Mouse (Mus musculus) heart, postnatal 25 days (tissue): ENCODE measurements around the gene Tmem210. TPM values are rescaled to one million over a fixed set of nuclear protein-coding genes. Genes with fewer than 3 reads are reported as not detected.

Experiments
- DNase-seq: peaks from one replicate; pipeline ENCODE4 v3.0.0; 2022; ENCODE audit warnings: low spot score
- intact Hi-C: fragments of 180-260 bp; cut with DNase I; formaldehyde crosslinking; loops from one replicate; pipeline ENCODE4 v1.15.1; 2025
- total RNA-seq, 2 experiments: library from RNA; stranded (reverse); gene quantifications; 2 replicates each; pipeline ENCODE4 v1.2.3; 2021

Gene Tmem210
- total RNA-seq, 2 experiments from 2014 or later = not detected

GRCm38 (mm10) chr2:25290816-25291130 lies 2.8 kb downstream of the Tmem210 start:
- DNase-seq = no peak
- intact Hi-C loops = loop anchor here (5.0 kb wide), 1 partner anchor 63 kb away; no protein-coding TSS in a partner anchor

GRCm38 (mm10) chr2:25291184-25292053 lies 3.5 kb downstream of the Tmem210 start:
- no peak for DNase-seq
- intact Hi-C loops = loop anchor here (2.0 to 5.0 kb wide), 2 partner anchors 13 to 64 kb away; no protein-coding TSS in a partner anchor

DNA sequence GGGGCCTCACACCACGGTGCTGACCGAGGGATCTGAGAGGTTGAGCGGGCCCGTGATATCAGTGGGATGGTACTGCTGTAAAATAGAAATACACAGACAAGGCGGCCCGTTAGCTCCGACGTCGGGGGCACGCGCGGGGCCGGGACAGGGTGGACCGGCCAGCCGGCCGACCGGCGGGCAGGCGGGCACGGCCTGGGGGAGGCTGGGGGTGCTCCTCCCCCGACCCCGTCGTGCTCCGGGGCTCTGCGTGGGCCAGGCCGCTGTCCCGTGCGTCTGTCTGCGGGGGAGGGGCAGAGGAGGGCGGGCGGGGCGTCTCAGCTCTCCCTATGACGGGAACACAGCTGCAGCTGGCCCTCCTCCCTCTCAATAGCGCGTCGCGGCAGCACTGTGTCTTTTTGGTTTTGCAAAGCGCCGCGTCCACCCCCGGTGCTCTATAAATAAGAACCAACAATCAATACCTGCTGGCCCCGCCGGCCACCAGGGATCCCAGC lies 4.2 kb downstream of the Tmem210 start:
- intact Hi-C loops = loop anchor here (2.0 to 5.0 kb wide), 2 partner anchors 13 to 65 kb away; no protein-coding TSS in a partner anchor
- DNase-seq = no peak

- intact Hi-C loops = loop anchor here (2.0 to 5.0 kb wide), 2 partner anchors 14 to 66 kb away; no protein-coding TSS in a partner anchor
- DNase-seq = peak; percentile 54
Measured at GRCm38 (mm10) chr2:25292856-25293255, 4.9 kb downstream of the Tmem210 start.

- no peak for DNase-seq
- intact Hi-C loops = loop anchor here (2.0 to 5.0 kb wide), 2 partner anchors 15 to 66 kb away; no protein-coding TSS in a partner anchor
Measured at GRCm38 (mm10) chr2:25293706-25294105, 5.8 kb downstream of the Tmem210 start.

DNA sequence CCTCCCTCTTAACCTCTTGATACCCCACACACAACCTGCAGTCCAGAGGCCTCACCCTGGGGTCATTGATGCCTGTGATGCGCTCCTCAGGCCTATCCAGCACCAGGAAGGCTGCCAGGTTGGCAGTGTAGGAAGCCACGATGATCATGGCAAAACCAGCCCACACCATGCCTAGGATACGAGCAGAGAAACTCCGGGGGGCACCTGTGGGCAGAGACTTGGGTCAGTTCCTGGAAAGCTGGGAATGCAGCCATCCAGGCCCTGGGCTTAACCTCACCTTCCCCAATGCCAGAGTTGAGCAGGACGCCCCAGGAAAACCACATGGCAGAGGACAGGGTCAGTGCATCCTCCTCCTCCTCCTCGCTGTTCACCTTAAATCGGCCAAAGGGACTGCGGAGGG lies 9.1 kb downstream of the Tmem210 start:
- DNase-seq = no peak
- intact Hi-C loops = no loop called here

DNA sequence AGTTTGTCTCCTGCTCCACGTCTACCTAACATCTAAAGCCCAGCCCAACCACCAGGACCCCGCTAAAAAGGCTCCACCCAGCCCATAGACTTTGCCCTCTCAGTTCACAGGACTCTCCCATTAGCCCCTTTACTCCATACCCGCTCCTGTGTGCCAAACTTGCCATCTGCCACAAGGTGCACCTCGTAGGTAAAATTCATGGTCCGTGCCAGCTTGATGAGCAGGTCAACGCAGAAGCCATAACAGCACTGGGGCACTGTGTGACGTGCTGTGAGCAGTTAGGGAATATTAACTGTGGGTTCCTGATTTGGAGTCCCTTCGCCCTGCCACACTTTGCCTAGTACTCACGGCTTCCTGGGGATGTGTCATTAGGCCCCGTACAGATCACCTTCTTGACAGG lies 10.1 kb downstream of the Tmem210 start:
- intact Hi-C loops = no loop called here
- no peak for DNase-seq

- intact Hi-C loops = no loop called here
- no peak for DNase-seq
Measured at GRCm38 (mm10) chr2:25303452-25303851, 15.5 kb downstream of the Tmem210 start.

DNA sequence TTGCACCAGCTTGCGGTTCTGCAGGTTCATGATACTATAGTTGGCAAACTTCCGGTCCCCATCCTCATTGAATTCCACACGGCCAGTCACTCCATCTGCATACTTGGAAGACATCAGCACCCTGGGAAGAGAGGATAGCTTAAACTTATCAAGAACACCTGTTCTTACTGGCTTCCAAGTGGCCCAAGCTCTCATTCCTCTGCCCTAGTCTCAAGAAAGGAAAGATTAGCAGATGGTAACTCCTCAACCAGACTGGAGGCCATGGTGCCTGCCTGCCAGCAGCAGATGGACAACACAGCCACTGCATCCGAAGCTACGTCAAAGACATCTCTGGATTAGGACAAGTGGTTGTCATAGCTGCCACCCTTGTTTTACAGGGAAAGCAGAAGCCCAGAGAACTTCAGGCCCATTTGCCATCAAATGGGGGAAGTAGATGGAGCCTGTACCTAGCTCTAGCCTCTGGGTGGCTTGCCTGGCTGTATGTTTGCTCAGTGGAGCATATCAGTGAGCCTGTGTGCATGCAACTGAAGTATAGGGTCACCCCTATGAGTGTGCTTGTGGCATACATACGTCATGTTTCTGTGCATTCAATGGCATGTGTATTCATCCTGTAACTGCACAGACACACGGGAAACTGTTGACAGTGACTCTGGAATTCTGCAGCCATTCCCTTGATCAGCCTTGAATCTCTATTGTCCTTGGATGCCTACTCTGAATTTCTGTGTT lies 16.1 kb downstream of the Tmem210 start:
- intact Hi-C loops = no loop called here
- DNase-seq = no peak

DNA sequence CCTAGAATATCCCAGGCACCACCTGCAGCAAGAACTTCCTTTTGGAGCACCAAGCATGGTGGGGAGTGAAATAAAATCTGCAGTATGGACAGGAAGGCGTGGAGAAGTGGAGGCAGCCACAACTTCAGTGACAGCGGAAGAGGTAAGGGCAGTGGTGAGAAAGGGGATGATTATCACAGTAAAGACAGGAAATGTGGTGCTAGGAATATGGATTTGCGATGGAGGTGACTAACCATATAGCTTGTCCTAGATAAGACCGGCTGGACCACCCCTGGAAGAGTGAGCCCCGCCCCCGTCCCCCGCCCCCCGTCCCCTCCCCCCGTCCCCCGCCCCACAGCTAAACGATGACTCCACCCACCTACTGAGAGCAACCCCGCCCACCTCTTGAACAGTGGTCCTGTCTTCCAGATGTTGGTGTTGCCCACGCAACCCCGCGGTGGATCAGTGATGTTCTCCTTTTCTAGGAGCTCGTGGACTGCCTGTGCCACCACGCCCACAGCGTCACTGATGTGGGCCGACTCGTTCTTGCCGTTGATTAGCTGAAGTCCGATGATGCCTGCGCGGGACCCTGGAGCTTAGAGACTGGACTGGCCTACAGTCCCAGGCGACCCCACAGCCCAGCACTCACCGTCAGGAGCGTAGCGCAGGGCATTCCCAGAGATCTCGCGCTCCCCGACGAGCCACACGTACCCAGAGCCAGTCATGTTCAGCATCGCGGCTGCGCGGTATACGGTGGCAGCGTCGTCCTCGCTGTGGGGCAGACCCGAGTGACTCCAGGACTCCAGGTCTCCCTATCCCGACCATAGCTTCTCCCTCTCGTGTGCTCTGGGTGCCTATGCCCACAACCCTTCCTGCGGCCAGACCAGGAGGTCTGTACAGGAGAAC lies 17.0 kb downstream of the Tmem210 start:
- intact Hi-C loops = no loop called here
- DNase-seq = no peak

GRCm38 (mm10) chr2:25305587-25306359 lies 17.8 kb downstream of the Tmem210 start:
- no peak for DNase-seq
- intact Hi-C loops = no loop called here

DNA sequence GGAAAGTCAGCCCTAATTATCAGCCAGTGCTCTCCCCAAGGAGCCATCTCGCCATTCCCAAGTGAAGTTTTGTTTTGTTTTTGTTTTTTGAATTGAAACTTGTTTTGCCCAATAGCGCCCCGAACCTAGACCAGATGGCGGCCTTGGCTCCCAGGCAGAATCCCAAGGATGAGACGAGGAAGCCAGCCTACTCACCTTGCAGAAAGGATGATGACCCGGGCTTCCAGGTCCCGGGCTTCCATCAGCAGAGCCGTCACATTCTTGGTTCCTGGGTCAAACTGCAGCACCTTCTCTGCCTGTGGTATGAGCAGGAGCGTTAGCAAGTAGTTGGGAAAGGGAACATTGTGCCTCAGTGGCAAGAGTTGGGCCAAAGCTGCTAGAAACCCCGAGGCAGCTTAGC lies 22.2 kb downstream of the Tmem210 start:
- DNase-seq = no peak
- intact Hi-C loops = no loop called here

DNA sequence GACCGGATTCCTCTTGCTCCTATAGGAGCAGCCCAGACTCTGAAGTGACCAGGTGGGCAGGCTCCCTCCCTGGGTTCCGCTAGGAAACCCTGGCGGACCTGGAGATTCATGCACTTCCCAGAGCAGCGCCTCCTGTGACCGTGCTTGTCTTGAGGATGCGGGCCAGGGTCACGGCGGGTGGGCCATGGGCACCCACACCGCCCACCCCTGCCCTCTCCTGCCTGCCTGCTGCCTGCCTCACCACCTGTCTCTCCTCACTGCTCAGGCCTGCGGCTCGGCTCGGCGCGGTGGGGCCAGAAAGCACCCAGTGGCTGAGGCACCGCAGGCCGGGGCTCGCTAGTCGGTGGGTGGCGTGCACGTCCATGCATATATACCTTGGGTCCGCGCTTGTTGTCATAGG lies 23.0 kb downstream of the Tmem210 start:
- no peak for DNase-seq
- intact Hi-C loops = no loop called here

GRCm38 (mm10) chr2:25311491-25311891 lies 23.5 kb downstream of the Tmem210 start:
- no peak for DNase-seq
- intact Hi-C loops = no loop called here

GRCm38 (mm10) chr2:25318119-25318966 lies 30.4 kb downstream of the Tmem210 start:
- no peak for DNase-seq
- intact Hi-C loops = no loop called here

GRCm38 (mm10) chr2:25318971-25319773 lies 31.2 kb downstream of the Tmem210 start, which contains the start of gene Grin1:
Grin1 (minus strand) TSS chr2:25319187.
- DNase-seq = no peak
- intact Hi-C loops = no loop called here

DNA sequence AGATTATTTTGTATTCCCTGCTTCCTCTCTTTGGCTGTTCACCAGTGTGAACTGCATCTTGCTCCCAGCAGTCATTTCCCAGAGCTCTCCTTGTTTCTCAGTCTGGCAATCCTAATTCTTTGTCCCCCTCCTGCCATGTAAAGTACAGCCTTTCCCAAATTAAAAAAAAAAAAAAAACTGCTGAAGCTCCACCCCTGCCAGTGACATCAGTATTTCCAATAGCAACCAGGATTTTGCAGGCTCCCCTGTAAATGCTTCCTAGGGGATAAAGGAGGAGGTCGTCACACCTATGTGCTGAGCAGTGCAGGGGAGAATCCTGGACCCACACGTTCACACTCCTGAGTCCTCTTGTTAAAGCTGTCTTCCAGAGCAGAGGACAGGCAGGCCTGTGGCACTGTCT lies 32.1 kb downstream of the Tmem210 start:
- no peak for DNase-seq
- intact Hi-C loops = no loop called here
